Mouse (Mus musculus) CH12.LX (cell line): ENCODE measurements around the gene Plbd2. TPM values are rescaled to one million over a fixed set of nuclear protein-coding genes. Genes with fewer than 3 reads are reported as not detected.

Experiments used
- DNase-seq: peaks from one replicate; pipeline ENCODE4 v3.0.0-alpha.2; 2013; ENCODE audit errors: extremely low read depth
- H3K27ac ChIP-seq: 2 replicates; pipeline ENCODE4 v1.5.1; 2012; ENCODE audit warnings: low read depth, mild to moderate bottlenecking, control low read depth, moderate library complexity; ENCODE audit not compliant: insufficient read depth
- H3K27me3 ChIP-seq: replicated peaks from 2 replicates; pipeline ENCODE3; 2012; ENCODE audit warnings: inconsistent platforms
- H3K36me3 ChIP-seq, 2 experiments: replicated peaks in 1 of 2; 2 replicates each; pipeline versions ENCODE3 to v1.6.1; 2012; ENCODE audit warnings: inconsistent platforms in 1 of 2, low read length in 1 of 2, mild to moderate bottlenecking in 1 of 2, mixed read lengths in 1 of 2, moderate library complexity in 1 of 2; ENCODE audit not compliant: control insufficient read depth in 1 of 2, insufficient read depth in 1 of 2
- H3K4me1 ChIP-seq, 2 experiments: 2 replicates each; pipeline ENCODE4 v1.6.1; 2012; ENCODE audit warnings: inconsistent platforms in 1 of 2, moderate library complexity in 1 of 2; ENCODE audit not compliant: insufficient read depth in 2 of 2, control insufficient read depth in 1 of 2
- H3K4me2 ChIP-seq: 2 replicates; pipeline ENCODE4 v1.6.1; 2012; ENCODE audit warnings: low read depth, mild to moderate bottlenecking, control low read depth; ENCODE audit not compliant: poor library complexity, insufficient read depth, severe bottlenecking
- H3K4me3 ChIP-seq, 3 experiments: fragments of 150-350 bp in 1 of 3; sonication (generic) in 1 of 3; replicated peaks in 1 of 3; 2 replicates each; pipeline versions ENCODE3 to v1.5.1; 2011 to 2012; ENCODE audit warnings: low read depth in 2 of 3, low read length in 2 of 3, mild to moderate bottlenecking in 2 of 3, moderate library complexity in 2 of 3, control low read depth in 1 of 3, improper control_type of control experiment in 1 of 3, inconsistent platforms in 1 of 3, mixed read lengths in 1 of 3; ENCODE audit not compliant: poor library complexity in 1 of 3
- H3K79me2 ChIP-seq: replicated peaks from 2 replicates; pipeline ENCODE4 v1.6.1; 2012; ENCODE audit warnings: mild to moderate bottlenecking, moderate library complexity; ENCODE audit not compliant: control insufficient read depth, poor library complexity, insufficient read depth, severe bottlenecking; ENCODE audit errors: extremely low read depth
- H3K9ac ChIP-seq: 2 replicates; pipeline ENCODE4 v1.6.1; 2012; ENCODE audit warnings: low read depth, mild to moderate bottlenecking, control low read depth, moderate library complexity; ENCODE audit not compliant: insufficient read depth
- H3K9me3 ChIP-seq: replicated peaks from 2 replicates; pipeline ENCODE3; 2012; ENCODE audit warnings: low read length, inconsistent platforms, mixed read lengths
- BHLHE40 ChIP-seq: IDR thresholded peaks from 2 replicates; pipeline ENCODE4 v1.6.1; 2011; ENCODE audit warnings: mild to moderate bottlenecking, low read depth, low read length, improper control_type of control experiment
- CHD1 ChIP-seq: IDR thresholded peaks from 2 replicates; pipeline ENCODE4 v1.6.1; 2012; ENCODE audit warnings: low read depth, low read length, improper control_type of control experiment, inconsistent platforms
- CHD2 ChIP-seq: IDR thresholded peaks from 2 replicates; pipeline ENCODE4 v1.6.1; 2011; ENCODE audit warnings: low read length, improper control_type of control experiment
- CTCF ChIP-seq, 2 experiments: IDR thresholded peaks in 1 of 2; conservative IDR thresholded peaks in 1 of 2; 2 replicates each; pipeline ENCODE4 v1.5.1; 2011 to 2012; ENCODE audit warnings: low read depth in 2 of 2, low read length in 2 of 2, improper control_type of control experiment in 1 of 2, inconsistent platforms in 1 of 2, mild to moderate bottlenecking in 1 of 2, moderate library complexity in 1 of 2
- E2F4 ChIP-seq: IDR thresholded peaks from 2 replicates; pipeline ENCODE4 v1.6.1; 2011; ENCODE audit warnings: low read depth, low read length, improper control_type of control experiment; ENCODE audit not compliant: insufficient replicate concordance
- ELF1 ChIP-seq: IDR thresholded peaks from 2 replicates; pipeline ENCODE4 v1.6.1; 2014; ENCODE audit warnings: low read depth, mild to moderate bottlenecking, inconsistent platforms, low read length, improper control_type of control experiment
- EP300 ChIP-seq: IDR thresholded peaks from 2 replicates; pipeline ENCODE4 v1.6.1; 2011; ENCODE audit warnings: low read length, improper control_type of control experiment
- ETS1 ChIP-seq: conservative IDR thresholded peaks from 2 replicates; pipeline ENCODE4 v1.6.1; 2012; ENCODE audit warnings: low read depth, mild to moderate bottlenecking, inconsistent platforms, low read length, improper control_type of control experiment, moderate library complexity
- GABPA ChIP-seq: IDR thresholded peaks from 2 replicates; pipeline ENCODE4 v1.6.1; 2012; ENCODE audit warnings: low read depth, low read length, improper control_type of control experiment, inconsistent platforms; ENCODE audit not compliant: insufficient replicate concordance
- HCFC1 ChIP-seq: IDR thresholded peaks from 2 replicates; pipeline ENCODE4 v1.6.1; 2012; ENCODE audit warnings: low read depth, mild to moderate bottlenecking, inconsistent platforms, low read length, improper control_type of control experiment
- IRF4 ChIP-seq: IDR thresholded peaks from 2 replicates; pipeline ENCODE4 v1.6.1; 2014; ENCODE audit warnings: low read depth, mild to moderate bottlenecking, inconsistent platforms, low read length, improper control_type of control experiment
- JUN ChIP-seq: IDR thresholded peaks from 2 replicates; pipeline ENCODE4 v1.6.1; 2011; ENCODE audit warnings: low read depth, mild to moderate bottlenecking, low read length, improper control_type of control experiment, moderate library complexity; ENCODE audit not compliant: insufficient read depth
- JUND ChIP-seq: conservative IDR thresholded peaks from 2 replicates; pipeline ENCODE4 v1.6.1; 2011; ENCODE audit warnings: low read depth, low read length, improper control_type of control experiment
- KAT2A ChIP-seq: IDR thresholded peaks from 2 replicates; pipeline ENCODE4 v1.6.1; 2012; ENCODE audit warnings: low read length, improper control_type of control experiment, inconsistent platforms; ENCODE audit not compliant: insufficient replicate concordance
- MAFK ChIP-seq: IDR thresholded peaks from 2 replicates; pipeline ENCODE4 v1.6.1; 2011; ENCODE audit warnings: low read length, improper control_type of control experiment; ENCODE audit not compliant: insufficient replicate concordance
- MAX ChIP-seq: IDR thresholded peaks from 2 replicates; pipeline ENCODE4 v1.6.1; 2011; ENCODE audit warnings: low read length, improper control_type of control experiment
- MAZ ChIP-seq: IDR thresholded peaks from 2 replicates; pipeline ENCODE4 v1.6.1; 2012; ENCODE audit warnings: low read depth, mild to moderate bottlenecking, inconsistent platforms, low read length, improper control_type of control experiment, moderate library complexity
- MEF2A ChIP-seq: IDR thresholded peaks from 2 replicates; pipeline ENCODE4 v1.6.1; 2014; ENCODE audit warnings: low read depth, mild to moderate bottlenecking, inconsistent platforms, low read length, improper control_type of control experiment, borderline replicate concordance
- MXI1 ChIP-seq: IDR thresholded peaks from 2 replicates; pipeline ENCODE4 v1.6.1; 2011; ENCODE audit warnings: mild to moderate bottlenecking, low read depth, low read length, improper control_type of control experiment
- MYC ChIP-seq: IDR thresholded peaks from 2 replicates; pipeline ENCODE4 v1.6.1; 2011; ENCODE audit warnings: low read depth, mild to moderate bottlenecking, improper control_type of control experiment, low read length
- NELFE ChIP-seq: IDR thresholded peaks from 2 replicates; pipeline ENCODE4 v1.6.1; 2011; ENCODE audit warnings: low read depth, low read length, improper control_type of control experiment
- NRF1 ChIP-seq: IDR thresholded peaks from 2 replicates; pipeline ENCODE4 v1.6.1; 2014; ENCODE audit warnings: low read depth, mild to moderate bottlenecking, inconsistent platforms, low read length, improper control_type of control experiment, moderate library complexity
- PAX5 ChIP-seq: IDR thresholded peaks from 2 replicates; pipeline ENCODE4 v1.6.1; 2012; ENCODE audit warnings: low read length, inconsistent platforms, mixed read lengths
- POLR2A ChIP-seq: IDR thresholded peaks from 2 replicates; pipeline ENCODE4 v1.6.1; 2011; ENCODE audit warnings: low read depth, mild to moderate bottlenecking, improper control_type of control experiment, low read length
- POLR2AphosphoS2 ChIP-seq: IDR thresholded peaks from 2 replicates; pipeline ENCODE4 v1.6.1; 2011; ENCODE audit warnings: low read depth, low read length, improper control_type of control experiment
- RAD21 ChIP-seq: IDR thresholded peaks from 2 replicates; pipeline ENCODE4 v1.6.1; 2011; ENCODE audit warnings: low read depth, mild to moderate bottlenecking, low read length, improper control_type of control experiment, moderate library complexity
- RCOR1 ChIP-seq: conservative IDR thresholded peaks from 2 replicates; pipeline ENCODE4 v1.6.1; 2012; ENCODE audit warnings: low read depth, mild to moderate bottlenecking, inconsistent platforms, low read length, improper control_type of control experiment
- SIN3A ChIP-seq: IDR thresholded peaks from 2 replicates; pipeline ENCODE4 v1.6.1; 2012; ENCODE audit warnings: low read length, improper control_type of control experiment, inconsistent platforms
- SMC3 ChIP-seq: IDR thresholded peaks from 2 replicates; pipeline ENCODE4 v1.6.1; 2011; ENCODE audit warnings: low read depth, low read length, improper control_type of control experiment
- TBP ChIP-seq: conservative IDR thresholded peaks from 2 replicates; pipeline ENCODE4 v1.6.1; 2011; ENCODE audit warnings: low read depth, low read length, improper control_type of control experiment
- TCF12 ChIP-seq: IDR thresholded peaks from 2 replicates; pipeline ENCODE4 v1.6.1; 2014; ENCODE audit warnings: low read depth, mild to moderate bottlenecking, inconsistent platforms, low read length, improper control_type of control experiment
- UBTF ChIP-seq: IDR thresholded peaks from 2 replicates; pipeline ENCODE4 v1.6.1; 2012; ENCODE audit warnings: low read depth, mild to moderate bottlenecking, inconsistent platforms, low read length, improper control_type of control experiment, moderate library complexity
- USF1 ChIP-seq: IDR thresholded peaks from 2 replicates; pipeline ENCODE4 v1.6.1; 2014; ENCODE audit warnings: low read depth, mild to moderate bottlenecking, inconsistent platforms, low read length, improper control_type of control experiment
- USF2 ChIP-seq: conservative IDR thresholded peaks from 2 replicates; pipeline ENCODE4 v1.6.1; 2011; ENCODE audit warnings: low read depth, low read length, improper control_type of control experiment
- ZC3H11A ChIP-seq: IDR thresholded peaks from 2 replicates; pipeline ENCODE4 v1.6.1; 2012; ENCODE audit warnings: low read depth, mild to moderate bottlenecking, inconsistent platforms, low read length, improper control_type of control experiment
- ZKSCAN1 ChIP-seq: IDR thresholded peaks from 2 replicates; pipeline ENCODE4 v1.6.1; 2012; ENCODE audit warnings: low read depth, inconsistent platforms, low read length, improper control_type of control experiment, borderline replicate concordance
- ZMIZ1 ChIP-seq: IDR thresholded peaks from 2 replicates; pipeline ENCODE4 v1.6.1; 2012; ENCODE audit warnings: low read depth, mild to moderate bottlenecking, inconsistent platforms, low read length, improper control_type of control experiment
- ZNF384 ChIP-seq: IDR thresholded peaks from 2 replicates; pipeline ENCODE4 v1.6.1; 2012; ENCODE audit warnings: low read depth, low read length, improper control_type of control experiment, inconsistent platforms
- dilution Hi-C: fragments of 300-500 bp; cut with MboI; formaldehyde crosslinking; loops from 2 replicates; pipeline ENCODE4 v1.14.3; 2020; ENCODE audit warnings: low sequenced_read_pairs; ENCODE audit not compliant: extremely low pct_unique_long_range_greater_than_20kb, extremely low pct_ligation_motif_present
- in situ Hi-C: fragments of 300-500 bp; cut with MboI; formaldehyde crosslinking; loops from 3 replicates; pipeline ENCODE4 v1.14.3; 2019; ENCODE audit warnings: low sequenced_read_pairs, low pct_ligation_motif_present, low pct_unique_long_range_greater_than_20kb, mixed read lengths
- polyA plus RNA-seq: library from polyadenylated mRNA; unstranded; fragments of >175 nt; gene quantifications from 2 replicates; pipeline ENCODE4 v1.2.1, GENCODE M21; 2012; ENCODE audit warnings: low read depth; ENCODE audit not compliant: insufficient read length
- total RNA-seq, 2 experiments: library from RNA; depleted of rRNA; stranded (reverse); fragments of 300-350 nt in 1 of 2; fragments of >200 nt in 1 of 2; gene quantifications; 2 replicates each; pipeline ENCODE4 v1.2.3; 2012 to 2014

Plbd2 gene
- total and polyA plus RNA-seq, 3 experiments: 9.0 to 28.8 (median 21.3) TPM

DNA sequence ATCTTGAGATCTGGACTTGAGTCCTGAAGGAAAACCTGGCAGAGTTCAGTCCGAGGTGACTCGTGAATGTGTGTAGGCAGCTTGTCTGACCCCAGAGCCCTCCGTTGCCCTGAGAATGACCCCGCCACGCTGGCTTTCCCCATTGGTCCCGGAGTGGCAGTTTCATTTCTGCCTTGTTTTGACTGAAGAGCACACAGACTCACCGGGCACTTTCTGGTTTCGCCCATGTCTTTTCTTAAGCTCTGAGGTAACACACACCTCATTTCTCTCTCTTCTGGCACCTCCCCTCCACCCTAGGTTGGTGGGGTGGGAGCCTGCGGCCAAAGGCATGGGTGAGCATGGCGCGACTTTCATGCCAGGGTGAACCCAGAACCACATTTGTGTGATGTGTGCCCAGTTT, 22.9 kb upstream of the Plbd2 start:
- H3K4me2 ChIP-seq: peak overlapping the region; percentile 38; the same call in 1 of the 2 replicates
- no peaks in the 10 kb centered on the region for H3K27me3 ChIP-seq
- H3K9me3 ChIP-seq: peaks cover 6% of the 10 kb centered on the region
- H3K27ac ChIP-seq: no peak overlapping the region
- dilution Hi-C loops: no loop called here
- TF ChIP-seq ZC3H11A (no peak), NRF1 (no peak), POLR2A (no peak), ZKSCAN1 (no peak), GABPA (no peak), CHD1 (no peak), E2F4 (no peak), RCOR1 (no peak), USF2 (no peak), IRF4 (peak; percentile 73; the same call in 1 of the 2 replicates), SIN3A (peak; percentile 45; the same call in 1 of the 2 replicates), RAD21 (no peak), ZMIZ1 (no peak), MEF2A (peak; percentile 72), UBTF (no peak), JUND (no peak), ZNF384 (no peak), KAT2A (no peak), JUN (0 out of 2 replicates have a peak, but pooled peaks have one; percentile 8), TBP (0 out of 2 replicates have a peak, but pooled peaks have one; percentile 30), CTCF (conservative IDR thresholded peaks at IDR 0.05 in 1 of 2, IDR thresholded peaks at IDR 0.05 in 1 of 2; ENCODE audit: low read depth in 2 of 2, low read length in 2 of 2) (no peak), BHLHE40 (0 out of 2 replicates have a peak, but pooled peaks have one; percentile 44), SMC3 (no peak), ELF1 (no peak), HCFC1 (no peak), POLR2AphosphoS2 (no peak), MXI1 (peak; percentile 59; the same call in 1 of the 2 replicates), PAX5 (no peak), USF1 (no peak), MYC (no peak), MAX (0 out of 2 replicates have a peak, but pooled peaks have one; percentile 30), ETS1 (peak; percentile 62), NELFE (no peak), EP300 (no peak), TCF12 (no peak; the same call in 1 of the 2 replicates), MAFK (0 out of 2 replicates have a peak, but pooled peaks have one; percentile 8), CHD2 (no peak; the same call in 1 of the 2 replicates), MAZ (no peak)
- peaks cover 21 to 76% of the 10 kb centered on the region in 2 experiments for H3K36me3 ChIP-seq
- in situ Hi-C loops: no loop called here
- H3K9ac ChIP-seq: no peak overlapping the region
- peak overlapping the region in 1 of 3 experiments; percentile 4 for H3K4me3 ChIP-seq
- no peaks in the 10 kb centered on the region for H3K79me2 ChIP-seq
- H3K4me1 ChIP-seq: peaks cover 6 to 20% of the 10 kb centered on the region in 2 experiments
- peak; percentile 67 for DNase-seq
